Mouse (Mus musculus): ENCODE data around the gene Rab13. TPM values are rescaled to one million over a fixed set of nuclear protein-coding genes. Genes with fewer than 3 reads are reported as not detected.
A peak's percentile ranks its signal among the peaks of the same experiment; 100 is the strongest.

Rab13 gene
- polyA plus RNA-seq, 1 experiment from 2014 or later: 23.1 TPM

- Histone ChIP-seq H3K36me3 (ENCODE audit: control insufficient read depth, insufficient read depth) (peaks cover 20% of the 10 kb centered on the region), H3K4me2 (replicated peaks; ENCODE audit: low read depth) (peak within 1 kb of the TSS; percentile 85), H3K4me3 (ENCODE audit: low read depth, low read length) (peak within 1 kb of the TSS; percentile 63), H3K4me1 (replicated peaks; ENCODE audit: control insufficient read depth, insufficient read depth, low read length) (no peaks in the 10 kb centered on the region), H3K9me3 (ENCODE audit: control insufficient read depth) (no peaks in the 10 kb centered on the region), H3K9ac (ENCODE audit: low read depth, low read length) (peak within 1 kb of the TSS; percentile 73), H3K27ac (ENCODE audit: low read depth, low read length) (peak within 1 kb of the TSS; percentile 85), H3K27me3 (replicated peaks; ENCODE audit: control insufficient read depth, insufficient read depth, low read length) (no peaks in the 10 kb centered on the region)
- ATAC-seq: peak; percentile 96
- WGBS: under 1% methylated on average over 61 of the region's 61 CpGs
- 0 out of 2 replicates have a peak, but pooled peaks have one; percentile 14 for TF ChIP-seq CTCF (IDR thresholded peaks at IDR 0.05; ENCODE audit: low read depth)
Measured at GRCm38 (mm10) chr3:90231507-90232333, 18.2 kb downstream of the Rab13 start, which contains the start of gene Jtb. TSS of gene Jtb (plus strand) at chr3:90231597.

- Histone ChIP-seq H3K4me2 (replicated peaks; ENCODE audit: low read depth) (no peak overlapping the region; the same call in 1 of the 2 replicates), H3K27me3 (replicated peaks; ENCODE audit: control insufficient read depth, insufficient read depth, low read length) (no peaks in the 10 kb centered on the region), H3K27ac (ENCODE audit: low read depth, low read length) (no peak overlapping the region), H3K9me3 (ENCODE audit: control insufficient read depth) (no peaks in the 10 kb centered on the region), H3K4me3 (ENCODE audit: low read depth, low read length) (no peak overlapping the region), H3K9ac (ENCODE audit: low read depth, low read length) (no peak overlapping the region), H3K4me1 (replicated peaks; ENCODE audit: control insufficient read depth, insufficient read depth, low read length) (peaks cover 5% of the 10 kb centered on the region; the same call in 1 of the 2 replicates), H3K36me3 (ENCODE audit: control insufficient read depth, insufficient read depth) (peaks cover 3% of the 10 kb centered on the region; the same call in 1 of the 2 replicates)
- no peak for TF ChIP-seq CTCF (IDR thresholded peaks at IDR 0.05; ENCODE audit: low read depth)
- peak; percentile 63 for ATAC-seq
- 58% methylated on average over 2 of the region's 2 CpGs for WGBS
Measured at GRCm38 (mm10) chr3:90241251-90241650, 27.8 kb downstream of the Rab13 start.

DNA sequence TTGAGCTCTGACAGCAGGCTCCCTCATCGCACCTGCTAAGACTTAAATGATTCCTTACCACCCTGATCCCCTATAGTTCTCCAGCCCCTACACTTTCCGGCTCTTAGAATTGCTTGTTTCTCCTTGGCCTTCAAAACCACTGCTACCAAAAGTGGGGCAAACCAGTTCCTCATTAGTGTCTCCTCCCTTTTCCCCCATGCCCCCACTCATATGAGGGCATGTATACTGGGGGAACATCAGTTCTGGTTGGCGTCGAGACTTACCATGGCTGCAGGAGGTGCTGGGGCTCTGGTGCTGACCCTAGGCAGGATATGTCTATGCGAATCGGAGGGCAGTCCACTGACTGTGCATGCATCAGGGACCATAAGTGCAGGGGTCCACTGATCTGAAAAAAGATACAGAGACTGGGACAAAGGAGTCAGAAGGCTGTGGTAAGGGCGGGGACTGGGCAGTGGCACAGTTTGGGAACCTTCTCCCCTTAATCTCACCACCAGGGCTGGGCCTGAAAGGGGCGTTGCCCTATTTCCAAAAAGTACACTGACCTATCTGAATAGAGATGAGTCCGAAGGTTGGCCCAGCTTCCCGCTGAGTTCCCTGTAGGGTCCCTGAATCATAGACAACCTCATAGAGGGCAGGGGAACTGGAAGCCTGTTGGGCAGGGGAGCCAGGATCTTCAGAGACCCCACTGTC, 28.3 kb downstream of the Rab13 start:
- Histone ChIP-seq H3K4me1 (replicated peaks; ENCODE audit: control insufficient read depth, insufficient read depth, low read length) (peaks cover 5% of the 10 kb centered on the region; the same call in 1 of the 2 replicates), H3K9me3 (ENCODE audit: control insufficient read depth) (no peaks in the 10 kb centered on the region), H3K27me3 (replicated peaks; ENCODE audit: control insufficient read depth, insufficient read depth, low read length) (no peaks in the 10 kb centered on the region), H3K27ac (ENCODE audit: low read depth, low read length) (no peak overlapping the region), H3K4me3 (ENCODE audit: low read depth, low read length) (no peak overlapping the region), H3K9ac (ENCODE audit: low read depth, low read length) (no peak overlapping the region), H3K4me2 (replicated peaks; ENCODE audit: low read depth) (no peak overlapping the region; the same call in none of the 2 replicates), H3K36me3 (ENCODE audit: control insufficient read depth, insufficient read depth) (no peaks in the 10 kb centered on the region; the same call in 1 of the 2 replicates)
- no peak for TF ChIP-seq CTCF (IDR thresholded peaks at IDR 0.05; ENCODE audit: low read depth)
- ATAC-seq: no peak
- 89% methylated on average over 10 of the region's 10 CpGs for WGBS

GRCm38 (mm10) chr3:90242984-90243775, 29.7 kb downstream of the Rab13 start, which contains the start of gene Creb3l4:
TSS of gene Creb3l4 (minus strand) at chr3:90243512.
- Histone ChIP-seq H3K36me3 (ENCODE audit: control insufficient read depth, insufficient read depth) (no peaks in the 10 kb centered on the region; the same call in 1 of the 2 replicates), H3K27me3 (replicated peaks; ENCODE audit: control insufficient read depth, insufficient read depth, low read length) (no peaks in the 10 kb centered on the region), H3K4me1 (replicated peaks; ENCODE audit: control insufficient read depth, insufficient read depth, low read length) (peaks cover 5% of the 10 kb centered on the region; the same call in 1 of the 2 replicates), H3K9ac (ENCODE audit: low read depth, low read length) (peak within 1 kb of the TSS; percentile 34), H3K9me3 (ENCODE audit: control insufficient read depth) (no peaks in the 10 kb centered on the region), H3K4me2 (replicated peaks; ENCODE audit: low read depth) (peak within 1 kb of the TSS; percentile 69), H3K27ac (ENCODE audit: low read depth, low read length) (peak within 1 kb of the TSS; percentile 30; the same call in 1 of the 2 replicates), H3K4me3 (ENCODE audit: low read depth, low read length) (peak within 1 kb of the TSS; percentile 38)
- TF ChIP-seq CTCF (IDR thresholded peaks at IDR 0.05; ENCODE audit: low read depth): no peak
- peak; percentile 41 for ATAC-seq
- WGBS: 4% methylated on average over 19 of the region's 19 CpGs

- 70% methylated on average over 2 of the region's 2 CpGs for WGBS
- no peak overlapping the region for H3K4me3 ChIP-seq (ENCODE audit: low read depth, low read length)
- TF ChIP-seq CTCF (IDR thresholded peaks at IDR 0.05; ENCODE audit: low read depth): no peak
- peaks cover 2% of the 10 kb centered on the region; the same call in 1 of the 2 replicates for H3K36me3 ChIP-seq (ENCODE audit: control insufficient read depth, insufficient read depth)
- H3K4me2 ChIP-seq (replicated peaks; ENCODE audit: low read depth): no peak overlapping the region
- no peak overlapping the region for H3K27ac ChIP-seq (ENCODE audit: low read depth, low read length)
- no peaks in the 10 kb centered on the region for H3K9me3 ChIP-seq (ENCODE audit: control insufficient read depth)
- peaks cover 5% of the 10 kb centered on the region; the same call in 1 of the 2 replicates for H3K4me1 ChIP-seq (replicated peaks; ENCODE audit: control insufficient read depth, insufficient read depth, low read length)
- no peak for ATAC-seq
- H3K27me3 ChIP-seq (replicated peaks; ENCODE audit: control insufficient read depth, insufficient read depth, low read length): no peaks in the 10 kb centered on the region
- H3K9ac ChIP-seq (ENCODE audit: low read depth, low read length): no peak overlapping the region
Measured at GRCm38 (mm10) chr3:90245406-90245805, 31.9 kb downstream of the Rab13 start.
